Mouse (Mus musculus): ENCODE measurements around the gene Slc26a10.

Slc26a10 gene

DNA sequence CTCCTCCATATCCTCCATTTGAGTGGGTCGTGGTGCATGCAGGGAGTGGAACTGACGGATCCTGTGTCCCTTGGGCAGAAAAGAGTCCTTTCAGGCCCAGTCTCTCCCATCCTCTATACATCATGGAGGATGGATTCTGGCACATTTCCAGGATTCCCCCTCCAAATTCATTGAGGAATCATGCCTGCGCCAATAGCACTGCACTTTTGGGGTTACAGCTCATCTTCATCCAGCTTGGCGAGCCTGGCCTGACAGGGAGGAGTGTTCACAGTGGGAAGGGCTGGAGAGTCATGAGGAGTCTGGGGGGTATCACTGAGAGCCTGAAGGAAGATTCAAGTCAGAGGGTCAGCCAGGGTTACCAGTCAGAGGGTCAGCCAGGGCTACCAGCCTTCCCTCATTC, 2.2 kb upstream of the Slc26a10 start:
- DNase-seq (ENCODE audit: low spot score in 2 of 2), result no peak

DNA sequence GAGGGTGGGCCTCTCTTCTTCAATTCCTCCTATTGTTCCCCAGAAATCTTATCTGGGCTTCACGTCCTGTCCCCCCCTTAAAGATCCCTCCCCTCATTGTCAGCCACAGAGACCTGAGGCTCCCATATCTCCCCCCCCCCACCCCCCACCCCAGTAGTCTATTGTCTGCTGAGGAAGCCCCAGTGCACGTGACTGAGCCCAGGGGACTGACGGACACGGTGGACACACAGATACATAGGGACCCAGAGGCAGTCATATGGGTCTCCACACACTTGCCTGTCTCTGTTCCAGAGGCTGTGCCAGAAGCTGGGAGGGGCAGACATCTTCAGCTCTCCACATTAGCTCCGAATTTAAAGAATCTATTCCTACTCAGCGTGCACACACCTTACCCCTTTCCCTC, 1.1 kb upstream of the Slc26a10 start:
- no peak for DNase-seq (ENCODE audit: low spot score in 2 of 2)

DNA sequence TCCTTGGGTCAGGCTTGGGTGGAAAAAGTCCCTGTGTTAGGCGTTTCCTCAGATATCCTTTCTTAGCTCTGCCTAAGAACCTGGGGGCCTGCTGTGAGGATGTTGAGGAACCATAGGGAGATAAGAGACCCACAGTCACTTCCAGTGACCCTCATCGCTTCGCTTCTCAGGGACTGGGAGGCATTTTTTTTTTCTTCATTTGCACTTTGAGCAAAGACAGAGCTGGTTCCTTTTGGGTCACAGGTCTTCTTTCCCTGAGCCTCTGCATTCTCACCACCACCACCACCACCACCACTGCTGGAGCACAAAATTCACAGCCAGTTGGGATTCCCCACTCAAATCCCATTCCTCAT, 226 bp upstream of the Slc26a10 start:
- DNase-seq (ENCODE audit: low spot score in 2 of 2), result no peak

DNA sequence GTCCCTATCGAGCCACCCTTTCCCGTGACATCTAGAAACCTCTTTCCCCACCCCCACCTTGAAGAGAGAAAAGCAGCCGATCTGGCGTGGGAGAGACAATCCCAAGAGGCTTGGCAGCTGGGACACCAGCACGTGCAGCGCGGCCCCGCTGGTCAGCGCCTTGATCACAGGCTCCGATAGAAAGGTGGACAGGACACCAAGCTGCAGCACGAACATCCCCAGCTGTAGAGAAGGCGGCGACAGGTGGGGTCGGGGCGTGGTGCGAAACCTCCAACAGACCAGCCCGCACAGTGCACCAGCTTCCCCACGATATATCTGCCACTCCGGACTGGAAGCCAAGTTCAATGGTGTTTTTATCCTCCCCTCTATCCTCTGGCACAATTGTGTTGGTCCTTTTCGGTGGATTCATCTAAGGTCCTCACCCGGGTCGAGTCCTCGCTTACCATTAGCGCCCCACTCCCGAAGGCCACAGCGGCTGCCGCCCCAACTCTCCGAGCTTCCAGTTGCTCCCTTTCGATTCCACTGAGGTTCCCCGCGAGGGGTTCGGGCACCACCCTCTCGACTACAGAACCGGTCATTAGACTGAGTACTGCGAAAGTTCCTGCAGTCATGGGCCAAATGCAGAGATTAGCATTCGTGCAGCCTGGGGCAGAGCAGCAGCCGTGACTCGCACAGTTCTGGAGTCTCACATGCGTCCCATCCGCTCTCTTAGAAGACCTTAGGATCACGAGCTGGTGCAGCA, 2.0 kb downstream of the Slc26a10 start:
- DNase-seq (ENCODE audit: low spot score in 2 of 2), result no peak

DNA sequence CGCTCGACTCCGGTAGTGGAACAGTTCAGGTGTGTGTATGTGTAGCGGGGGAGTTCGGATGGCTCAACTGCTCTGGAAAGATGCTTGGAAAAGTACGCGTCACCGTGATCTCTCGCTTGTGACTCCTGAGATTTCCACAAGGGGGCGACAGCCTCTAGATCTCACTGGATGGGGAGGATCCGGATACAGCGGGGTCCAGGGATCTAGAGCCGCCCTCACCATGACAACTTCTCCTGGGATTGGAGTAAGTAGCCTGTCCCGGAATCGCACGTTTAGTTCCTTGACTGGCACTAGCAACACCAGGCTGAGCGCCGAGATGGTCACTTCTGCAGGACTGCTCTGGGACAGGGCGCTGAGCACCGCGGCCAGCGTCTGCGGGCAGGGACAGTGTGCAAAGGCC, 2.7 kb downstream of the Slc26a10 start:
- no peak for DNase-seq (ENCODE audit: low spot score in 2 of 2)

DNA sequence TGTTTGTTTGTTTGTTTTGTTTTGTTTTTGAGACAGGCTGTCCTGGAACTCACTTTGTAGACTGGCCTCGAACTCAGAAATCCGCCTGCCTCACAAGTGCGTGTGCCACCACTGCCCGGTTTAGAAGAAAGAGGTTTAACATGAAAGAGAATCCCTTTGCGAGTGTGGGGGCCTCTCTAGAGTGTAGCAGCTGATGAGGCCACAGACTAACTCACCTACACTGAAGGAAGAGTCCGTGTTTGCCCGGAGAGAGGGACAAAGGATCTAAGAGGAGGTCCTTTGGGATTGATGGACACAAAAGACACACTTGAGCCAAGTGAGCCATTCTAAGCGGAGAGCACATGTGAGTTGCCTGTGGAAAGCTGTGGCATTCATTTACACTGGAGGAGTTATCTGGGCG, 3.2 kb downstream of the Slc26a10 start:
- no peak for DNase-seq (ENCODE audit: low spot score in 2 of 2)

DNA sequence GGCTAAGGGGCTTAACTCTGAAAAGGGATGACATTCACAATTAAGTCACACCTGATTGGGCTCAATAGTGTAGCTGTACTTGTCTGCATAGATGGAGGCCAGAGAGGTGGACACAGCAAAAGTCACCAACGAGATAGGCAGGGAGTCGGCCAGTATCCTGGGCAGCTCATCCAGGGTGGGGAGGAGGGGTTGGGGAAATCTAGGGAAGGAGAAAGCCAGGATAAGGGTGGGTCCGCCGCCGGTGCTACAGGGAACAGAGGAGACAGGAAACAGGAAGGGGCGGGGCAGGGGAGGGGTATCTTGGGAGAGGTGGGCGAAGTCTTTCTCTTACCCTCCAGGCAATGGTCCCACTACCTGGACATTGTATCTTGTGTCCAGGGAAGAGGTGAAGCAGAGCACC, 3.7 kb downstream of the Slc26a10 start:
- no peak for DNase-seq (ENCODE audit: low spot score in 2 of 2)

DNA sequence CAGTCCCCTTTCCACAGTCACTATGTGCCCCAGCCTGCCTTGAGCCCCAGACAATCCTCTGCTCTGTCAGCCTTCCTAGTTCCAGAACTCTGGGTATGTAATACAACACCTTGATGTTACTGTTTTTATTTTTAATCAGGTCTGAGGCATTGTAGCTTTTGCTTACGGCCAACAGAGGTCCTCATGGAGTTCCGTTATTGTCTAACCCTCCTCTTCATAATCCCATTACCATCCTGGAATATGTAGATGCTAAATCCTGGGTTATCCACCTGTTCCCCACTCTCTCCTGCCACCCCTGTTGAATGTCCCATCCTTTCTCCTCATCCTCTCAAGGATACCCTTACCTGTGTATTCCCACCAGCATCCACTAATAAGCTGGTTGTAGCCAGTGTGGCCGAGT, 4.2 kb downstream of the Slc26a10 start:
- DNase-seq (ENCODE audit: low spot score in 2 of 2), result no peak

DNA sequence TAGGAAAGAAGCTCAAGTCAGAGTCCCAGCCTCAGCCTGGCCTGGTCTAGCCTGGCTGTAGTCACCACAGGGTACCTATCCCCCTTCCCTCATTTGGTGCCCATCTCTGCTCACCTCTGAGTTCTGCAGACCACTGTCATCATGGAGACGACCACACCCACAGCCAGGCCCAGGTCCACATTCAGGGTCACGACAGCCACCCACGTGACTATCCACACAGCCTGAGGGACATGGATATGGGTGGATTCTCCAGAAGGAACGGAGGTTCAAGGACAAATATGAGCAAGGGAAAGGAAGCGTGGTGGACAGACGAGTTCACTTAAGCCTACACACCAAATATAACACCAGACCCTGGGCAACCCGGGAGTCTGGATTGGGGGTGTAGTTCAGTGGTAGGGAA, 6.3 kb downstream of the Slc26a10 start:
- no peak for DNase-seq (ENCODE audit: low spot score in 2 of 2)

DNA sequence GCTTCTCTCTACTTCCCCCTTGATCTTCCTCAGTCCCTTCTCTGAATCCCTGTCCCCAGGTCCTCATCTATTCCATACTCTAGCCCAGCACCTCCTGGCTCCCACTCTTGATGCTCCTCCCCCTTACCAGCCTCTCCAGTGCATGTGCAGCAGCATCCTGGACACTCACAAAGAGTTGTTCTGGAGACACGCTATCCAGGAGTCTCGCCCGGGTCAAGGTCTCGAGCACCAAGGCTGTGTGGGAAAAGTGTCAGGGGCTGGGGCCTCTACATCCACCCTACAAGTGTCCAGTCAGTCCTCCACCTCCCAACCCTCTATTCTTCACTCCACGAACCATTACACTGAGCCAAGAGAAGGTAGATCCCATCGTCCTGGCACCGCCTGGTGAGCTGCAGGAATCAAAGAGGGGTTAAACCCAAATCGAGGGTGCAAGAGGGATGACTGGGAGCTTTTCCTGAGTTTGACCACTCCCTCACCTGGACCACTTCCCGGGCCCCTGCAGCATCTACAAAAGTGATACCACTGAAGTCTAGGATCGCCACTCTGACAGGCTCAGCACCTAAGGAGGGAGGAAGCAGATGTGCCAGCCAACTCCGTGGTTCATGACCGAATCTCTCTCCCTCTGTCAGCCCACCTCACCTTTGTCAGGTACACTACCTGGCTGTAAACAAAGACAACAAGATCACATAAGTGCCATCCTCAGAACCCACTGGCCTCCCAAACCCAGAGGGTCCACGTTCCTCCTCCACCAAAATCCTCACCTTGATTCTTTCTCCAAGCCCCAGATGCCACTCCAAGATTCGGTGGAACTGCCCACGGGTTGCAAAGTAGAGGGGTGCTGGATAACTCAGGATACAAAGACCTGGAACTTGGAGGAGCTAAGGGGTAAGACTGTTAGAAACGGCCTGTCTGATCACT, 7.0 kb downstream of the Slc26a10 start:
- DNase-seq (ENCODE audit: low spot score in 2 of 2), result no peak

DNA sequence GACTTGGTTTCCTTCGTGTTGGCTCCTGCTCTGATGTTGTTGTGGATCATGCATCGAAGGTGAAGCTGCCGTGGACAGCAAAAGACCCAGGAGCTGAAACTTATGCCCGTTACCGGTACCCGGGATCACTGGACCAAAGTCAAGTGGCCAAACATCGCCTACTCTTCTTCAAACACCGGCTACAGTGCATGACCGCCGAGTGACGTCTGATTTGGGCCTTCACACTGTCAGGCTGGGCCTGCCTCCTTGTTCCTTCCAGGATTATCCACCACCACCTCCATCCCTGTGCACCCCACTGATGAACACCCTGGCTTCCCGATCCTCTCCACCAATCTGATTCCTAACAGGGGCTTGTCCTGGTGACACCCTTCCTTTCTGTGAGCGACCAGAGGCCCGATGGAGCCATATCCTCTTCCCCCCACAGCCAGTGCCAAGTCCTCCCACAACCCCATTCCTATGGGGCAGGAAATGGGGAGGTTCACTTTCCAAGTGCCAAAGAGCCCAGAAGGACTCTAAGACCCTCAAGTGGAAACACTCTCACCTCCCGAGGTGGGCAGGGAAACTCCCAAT, 8.7 kb downstream of the Slc26a10 start:
- DNase-seq (ENCODE audit: low spot score in 2 of 2), result no peak

DNA sequence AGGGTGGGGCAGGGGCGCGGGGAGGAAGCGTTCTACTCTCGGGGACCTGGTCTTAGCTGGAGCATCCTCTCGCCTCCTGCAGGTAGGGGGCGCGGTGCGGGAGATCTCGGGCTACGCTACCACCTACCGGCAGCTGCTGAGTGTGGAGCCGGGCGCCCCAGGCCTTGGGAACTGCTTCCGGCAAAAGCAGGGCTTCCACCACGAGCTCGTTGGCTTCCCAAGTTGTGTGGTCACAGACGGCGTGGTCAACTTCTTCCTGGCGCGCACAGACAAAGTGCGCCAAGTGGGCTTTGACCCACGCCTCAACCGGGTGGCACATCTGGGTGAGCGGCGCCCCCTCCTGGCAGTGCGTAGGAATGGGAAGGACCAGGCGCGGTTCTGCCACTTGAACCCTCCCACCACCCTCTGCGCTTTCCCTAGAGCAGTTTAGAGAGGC, 9.6 kb downstream of the Slc26a10 start:
- DNase-seq (ENCODE audit: low spot score in 2 of 2), result peak; percentile 76 to 79

DNA sequence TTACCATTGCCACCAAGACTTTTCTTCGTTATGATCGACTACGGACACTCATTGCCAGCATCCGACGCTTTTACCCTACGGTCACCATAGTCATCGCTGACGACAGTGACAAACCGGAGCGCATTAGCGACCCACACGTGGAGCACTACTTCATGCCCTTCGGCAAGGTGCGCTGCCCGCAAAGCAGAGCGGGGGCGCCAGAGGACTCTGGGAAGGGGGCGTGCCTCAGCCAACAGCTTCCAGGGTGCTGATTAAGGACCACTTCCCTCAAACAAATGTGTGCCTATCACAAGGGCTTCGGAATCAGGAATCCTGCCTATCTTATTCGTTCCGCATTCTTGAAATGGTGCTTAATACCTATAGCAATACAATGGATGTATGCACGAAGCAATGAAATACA, 10.4 kb downstream of the Slc26a10 start:
- DNase-seq (ENCODE audit: low spot score in 2 of 2), result no peak

DNA sequence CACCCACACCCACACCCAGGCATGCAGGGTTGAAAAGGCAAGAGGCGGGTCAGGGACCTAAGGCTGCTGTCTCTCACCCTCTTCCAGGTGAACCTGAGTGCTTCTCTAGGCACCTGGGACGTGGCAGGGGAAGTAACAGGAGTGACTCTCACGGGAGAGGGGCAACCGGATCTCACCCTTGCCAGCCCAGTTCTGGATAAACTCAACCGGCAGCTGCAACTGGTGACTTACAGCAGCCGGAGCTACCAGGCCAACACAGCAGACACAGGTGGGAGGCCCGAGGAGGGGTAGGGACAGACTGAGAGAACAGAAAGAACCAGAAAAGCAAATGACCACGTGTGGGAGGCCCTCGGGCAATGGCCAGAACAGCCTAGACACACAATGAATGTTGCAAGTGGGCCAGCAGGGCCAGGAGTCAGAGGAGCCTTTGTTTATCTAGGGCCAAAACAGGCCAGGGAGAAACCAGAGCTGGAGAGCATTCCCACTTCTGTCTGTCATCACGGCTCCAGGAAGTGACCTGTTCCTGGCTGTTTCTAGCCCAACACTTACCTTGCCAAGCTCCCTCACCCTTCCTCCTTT, 12.7 kb downstream of the Slc26a10 start:
- DNase-seq (ENCODE audit: low spot score in 2 of 2), result no peak

DNA sequence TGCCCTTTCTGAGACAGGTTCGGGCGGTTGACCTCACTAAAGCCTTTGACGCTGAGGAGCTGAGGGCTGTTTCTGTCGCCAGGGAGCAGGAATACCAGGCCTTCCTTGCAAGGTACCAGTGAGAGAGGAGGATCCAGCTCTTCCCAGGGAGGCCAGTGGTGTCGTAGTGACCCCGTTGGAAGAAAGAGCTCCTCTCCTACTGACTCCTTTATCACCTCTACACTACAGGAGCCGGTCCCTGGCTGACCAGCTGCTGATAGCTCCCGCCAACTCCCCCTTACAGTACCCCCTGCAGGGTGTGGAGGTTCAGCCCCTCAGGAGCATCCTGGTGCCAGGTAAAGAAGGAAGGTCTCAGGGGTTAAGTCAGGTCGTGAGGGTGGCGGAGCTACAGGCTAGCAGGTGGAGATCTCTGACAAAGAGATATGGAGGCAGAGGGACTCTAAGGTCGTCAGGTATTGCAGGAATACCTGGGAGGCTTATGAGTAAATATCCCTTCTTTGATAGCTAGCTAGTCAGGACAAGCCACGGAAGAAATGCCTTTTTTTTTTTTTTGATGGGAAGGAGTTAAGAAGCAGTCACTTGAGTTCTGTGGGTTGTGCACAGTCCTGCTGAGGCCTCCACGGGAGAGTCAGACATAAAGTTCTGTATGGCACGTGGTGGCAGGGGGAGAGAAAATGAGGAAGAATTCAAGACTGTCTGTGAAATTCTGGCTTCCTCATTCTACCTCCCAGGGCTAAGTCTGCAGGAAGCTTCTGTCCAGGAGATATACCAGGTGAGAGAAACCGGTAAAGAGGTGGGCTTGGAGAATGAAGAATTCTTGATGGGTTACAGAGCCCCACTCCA, 13.5 kb downstream of the Slc26a10 start:
- DNase-seq (ENCODE audit: low spot score in 2 of 2), result no peak

DNA sequence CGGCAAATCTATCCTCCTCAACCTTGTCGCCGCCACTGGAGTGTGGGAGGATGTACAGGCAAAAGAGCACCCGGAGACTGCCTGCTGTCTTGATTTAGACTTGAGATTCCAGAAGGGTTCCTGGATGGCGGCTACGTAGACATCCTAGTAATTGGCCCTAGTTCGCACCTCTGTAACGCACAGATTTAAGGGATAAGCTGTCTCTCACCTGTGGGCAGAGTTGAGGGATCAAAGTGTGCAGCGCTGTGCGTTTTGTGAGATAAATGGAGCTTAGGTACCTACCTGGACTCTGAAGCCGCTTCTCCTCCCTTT, 14.1 kb downstream of the Slc26a10 start:
- DNase-seq (ENCODE audit: low spot score in 2 of 2), result no peak

DNA sequence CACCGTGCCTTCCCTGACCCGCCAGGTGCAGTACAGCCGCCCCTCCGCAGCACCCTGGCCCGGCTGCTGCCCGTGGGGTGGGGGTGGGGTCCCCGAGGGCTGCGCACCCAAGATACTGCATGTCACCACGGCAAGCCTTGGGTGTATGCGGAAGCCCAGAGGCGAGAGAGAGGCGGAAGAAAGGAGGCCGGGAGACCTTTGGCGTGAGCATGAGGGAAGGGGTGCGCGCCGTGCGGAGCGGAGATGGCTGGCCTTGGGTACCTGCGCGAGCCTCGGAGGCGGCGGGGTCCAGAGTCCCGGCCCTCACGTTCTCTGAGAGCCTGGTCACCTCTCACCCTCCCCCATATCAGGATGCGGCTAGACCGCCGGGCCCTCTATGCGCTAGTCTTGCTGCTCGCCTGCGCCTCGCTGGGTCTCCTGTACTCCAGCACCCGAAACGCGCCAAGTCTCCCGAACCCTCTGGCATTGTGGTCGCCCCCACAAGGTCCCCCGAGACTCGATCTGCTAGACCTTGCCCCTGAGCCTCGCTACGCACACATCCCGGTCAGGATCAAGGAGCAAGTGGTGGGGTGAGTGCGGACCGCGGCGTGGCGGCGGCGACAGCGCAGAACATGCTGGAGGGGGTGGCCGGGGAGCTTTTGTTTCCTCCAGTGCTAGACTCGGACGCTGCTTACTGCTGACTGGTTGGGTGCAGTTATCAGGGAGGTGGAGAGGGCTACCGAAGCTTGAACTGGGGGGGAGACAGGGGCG, 14.6 kb downstream of the Slc26a10 start:
- peak; percentile 75 to 76 for DNase-seq (ENCODE audit: low spot score in 2 of 2)

DNA sequence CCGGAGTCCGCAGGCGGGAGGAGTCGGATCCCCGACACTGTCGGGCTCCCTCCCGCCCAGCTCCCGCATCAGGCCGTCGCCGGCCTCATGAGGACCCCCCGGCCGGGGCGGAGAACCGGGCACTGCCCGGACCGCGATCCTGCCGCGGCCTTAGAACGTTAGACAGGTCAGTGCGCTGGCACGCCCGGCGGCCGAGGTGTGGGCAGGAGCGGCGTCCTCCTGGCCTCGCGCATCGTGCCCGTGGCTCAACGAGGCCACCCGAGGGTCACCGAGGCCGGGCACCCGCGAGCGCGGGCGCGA, 15.1 kb downstream of the Slc26a10 start:
- no peak for DNase-seq (ENCODE audit: low spot score in 2 of 2)

DNA sequence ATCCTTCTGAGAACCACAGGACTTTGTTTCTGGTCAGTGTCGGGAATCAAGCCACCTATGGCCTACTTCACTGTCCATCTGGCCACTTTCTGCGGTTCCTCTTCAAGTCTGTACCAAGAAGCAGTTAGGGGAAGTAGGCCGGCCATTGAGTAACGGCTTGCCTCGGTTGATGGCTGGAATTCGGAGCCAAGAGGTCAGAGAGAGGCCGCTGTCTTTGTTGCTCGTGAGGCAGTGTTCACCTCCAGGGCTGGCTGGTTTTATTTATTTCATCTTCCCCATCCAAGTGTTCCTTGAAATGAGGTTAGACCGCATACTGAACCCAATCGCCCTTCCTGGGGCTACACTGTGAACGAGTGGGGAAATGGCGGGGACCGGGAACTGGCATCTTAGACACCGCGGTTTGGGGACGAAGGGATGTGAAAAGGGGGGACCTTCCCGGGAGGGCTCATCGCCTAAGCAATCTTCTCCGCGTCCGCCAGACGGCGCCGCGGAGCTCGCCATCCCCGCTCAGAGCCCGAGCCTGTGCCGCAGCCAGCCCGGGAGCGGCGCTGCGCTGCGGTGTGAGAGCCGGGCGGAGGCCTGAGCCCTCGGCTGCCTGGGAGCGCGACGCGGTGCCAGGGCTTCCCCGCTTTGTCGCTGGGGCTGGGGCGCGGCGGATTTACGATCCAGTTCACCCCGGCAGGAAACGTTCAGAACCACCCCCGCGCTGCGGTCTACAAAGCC, 15.7 kb downstream of the Slc26a10 start, which contains the start of gene B4galnt1:
TSS of gene B4galnt1 (plus strand) at position 595 of the 723 bp plus-strand sequence.
- peak; percentile 92 to 93 for DNase-seq (ENCODE audit: low spot score in 2 of 2)

DNA sequence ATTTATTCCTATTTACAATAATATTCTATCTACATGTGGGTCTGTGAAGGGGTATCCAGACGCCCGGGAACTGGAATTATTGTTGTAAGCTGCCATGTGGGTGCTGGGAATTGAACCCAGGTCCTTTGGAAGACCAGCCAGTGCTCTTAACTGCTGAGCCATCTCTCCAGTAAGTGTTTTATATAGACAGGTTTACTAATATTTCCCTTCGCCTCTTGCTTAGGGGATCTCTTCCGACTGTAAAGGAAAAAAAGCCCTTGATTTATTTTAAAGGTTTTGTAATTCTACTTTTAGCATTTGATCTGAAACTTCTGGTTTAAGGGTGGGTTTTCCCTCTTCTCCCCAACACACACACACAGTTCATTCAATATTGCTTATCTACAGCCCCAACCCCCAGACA, 16.3 kb downstream of the Slc26a10 start:
- DNase-seq (ENCODE audit: low spot score in 2 of 2), result no peak

Measured in spleen, postnatal 36 days (tissue).